Mouse (Mus musculus) intestine, embryonic 16.5 days (tissue): ENCODE results near the gene Pax3. TPM values are rescaled to one million over a fixed set of nuclear protein-coding genes. Genes with fewer than 3 reads are reported as not detected.

Source experiments
- ATAC-seq: fragments of 200-750 bp; cut with Nextera tagmentation; 2 replicates; pipeline ENCODE4 v1.8.0; 2017; ENCODE audit warnings: moderate TSS enrichment, moderate library complexity
- H3K27ac ChIP-seq: fragments of 300-500 bp; sonication (generic); 2 replicates; pipeline ENCODE4 v1.5.1; 2014; ENCODE audit warnings: mild to moderate bottlenecking, low read length
- H3K27me3 ChIP-seq: fragments of 300-500 bp; sonication (generic); replicated peaks from 2 replicates; pipeline ENCODE4 v1.6.1; 2014; ENCODE audit warnings: low read length, control low read depth, mixed read lengths; ENCODE audit not compliant: control insufficient read depth, insufficient read depth
- H3K36me3 ChIP-seq: fragments of 300-500 bp; sonication (generic); 2 replicates; pipeline ENCODE4 v1.6.1; 2014; ENCODE audit warnings: low read length, control low read depth; ENCODE audit not compliant: control insufficient read depth, insufficient read depth
- H3K4me1 ChIP-seq: fragments of 300-500 bp; sonication (generic); 2 replicates; pipeline ENCODE4 v1.6.1; 2014; ENCODE audit warnings: low read length, control low read depth, mixed read lengths; ENCODE audit not compliant: control insufficient read depth, insufficient read depth
- H3K4me2 ChIP-seq: fragments of 300-500 bp; sonication (generic); 2 replicates; pipeline ENCODE4 v1.6.1; 2014; ENCODE audit warnings: low read depth, low read length, control low read depth
- H3K4me3 ChIP-seq: fragments of 300-500 bp; sonication (generic); 2 replicates; pipeline ENCODE4 v1.5.1; 2014; ENCODE audit warnings: mild to moderate bottlenecking, low read length
- H3K9ac ChIP-seq: fragments of 300-500 bp; sonication (generic); 2 replicates; pipeline ENCODE4 v1.6.1; 2014; ENCODE audit warnings: low read depth, low read length
- H3K9me3 ChIP-seq: fragments of 300-500 bp; sonication (generic); 2 replicates; pipeline ENCODE4 v1.6.1; 2016; ENCODE audit warnings: low read length, control low read depth; ENCODE audit not compliant: control insufficient read depth
- WGBS: fragments of 180-500 bp; shearing (Covaris S2); extraction: QIAGEN DNeasy Blood & Tissue Kit; methylation state at CpG from one replicate; pipeline ENCODE4 v1.1.7; 2014; 5-methylcytosine and 5-hydroxymethylcytosine counted together
- polyA plus RNA-seq: library from polyadenylated mRNA; unstranded; fragments of >200 nt; fragmentation: Nextera tagmentation; extraction: Ambion mirVana; gene quantifications from 2 replicates; pipeline ENCODE4 v1.2.1, GENCODE M21; 2015

The Pax3 gene
- polyA plus RNA-seq, 1 experiment from 2014 or later, result not detected

- ATAC-seq, result no peak
- H3K27me3 ChIP-seq, result peaks cover 12% of the 10 kb centered on the region
- no peaks in the 10 kb centered on the region for H3K9me3 ChIP-seq
- no peak overlapping the region for H3K9ac ChIP-seq
- no peaks in the 10 kb centered on the region for H3K4me1 ChIP-seq
- H3K4me3 ChIP-seq, result no peak overlapping the region
- 17% methylated on average over 6 of the region's 6 CpGs for WGBS
- H3K36me3 ChIP-seq, result no peaks in the 10 kb centered on the region
- no peak overlapping the region for H3K4me2 ChIP-seq
- H3K27ac ChIP-seq, result no peak overlapping the region
These were observed 39.0 kb downstream of the Pax3 start for GRCm38 (mm10) chr1:78157930-78158329.

- Histone ChIP-seq H3K27me3 (peaks cover 19% of the 10 kb centered on the region), H3K36me3 (no peaks in the 10 kb centered on the region), H3K4me3 (no peak overlapping the region), H3K9me3 (no peaks in the 10 kb centered on the region), H3K4me1 (no peaks in the 10 kb centered on the region), H3K4me2 (no peak overlapping the region), H3K27ac (no peak overlapping the region), H3K9ac (no peak overlapping the region)
- no peak for ATAC-seq
- 76% methylated on average over 4 of the region's 4 CpGs for WGBS
These were observed 41.1 kb downstream of the Pax3 start for GRCm38 (mm10) chr1:78155796-78156195.

GRCm38 (mm10) chr1:78148011-78148623 lies 48.8 kb downstream of the Pax3 start:
- 66% methylated on average over 2 of the region's 2 CpGs for WGBS
- Histone ChIP-seq H3K4me2 (no peak overlapping the region), H3K4me3 (no peak overlapping the region), H3K4me1 (no peaks in the 10 kb centered on the region), H3K9ac (no peak overlapping the region), H3K27me3 (peaks cover 42% of the 10 kb centered on the region), H3K9me3 (no peaks in the 10 kb centered on the region), H3K36me3 (no peaks in the 10 kb centered on the region), H3K27ac (no peak overlapping the region)
- ATAC-seq, result no peak

- no peaks in the 10 kb centered on the region for H3K36me3 ChIP-seq
- peaks cover 58% of the 10 kb centered on the region for H3K27me3 ChIP-seq
- H3K4me2 ChIP-seq, result no peak overlapping the region
- no peak overlapping the region for H3K4me3 ChIP-seq
- WGBS, result 38% methylated on average over 6 of the region's 6 CpGs
- H3K9me3 ChIP-seq, result no peaks in the 10 kb centered on the region
- H3K9ac ChIP-seq, result no peak overlapping the region
- H3K27ac ChIP-seq, result no peak overlapping the region
- ATAC-seq, result no peak
- no peaks in the 10 kb centered on the region for H3K4me1 ChIP-seq
These were observed 53.5 kb downstream of the Pax3 start for GRCm38 (mm10) chr1:78143403-78143802.

GRCm38 (mm10) chr1:78142912-78143311 lies 54.0 kb downstream of the Pax3 start:
- no peak overlapping the region for H3K4me2 ChIP-seq
- WGBS, result 68% methylated on average over 6 of the region's 6 CpGs
- H3K27ac ChIP-seq, result no peak overlapping the region
- H3K27me3 ChIP-seq, result peaks cover 58% of the 10 kb centered on the region
- no peak overlapping the region for H3K4me3 ChIP-seq
- H3K4me1 ChIP-seq, result no peaks in the 10 kb centered on the region
- ATAC-seq, result no peak
- H3K36me3 ChIP-seq, result no peaks in the 10 kb centered on the region
- no peak overlapping the region for H3K9ac ChIP-seq
- H3K9me3 ChIP-seq, result no peaks in the 10 kb centered on the region

GRCm38 (mm10) chr1:78141741-78142501 lies 55.0 kb downstream of the Pax3 start:
- Histone ChIP-seq H3K27me3 (peaks cover 62% of the 10 kb centered on the region), H3K27ac (no peak overlapping the region), H3K4me1 (no peaks in the 10 kb centered on the region), H3K4me3 (no peak overlapping the region), H3K9me3 (no peaks in the 10 kb centered on the region), H3K9ac (no peak overlapping the region), H3K4me2 (no peak overlapping the region), H3K36me3 (no peaks in the 10 kb centered on the region)
- no peak for ATAC-seq
- 23% methylated on average over 9 of the region's 9 CpGs for WGBS

GRCm38 (mm10) chr1:78141314-78141713 lies 55.6 kb downstream of the Pax3 start:
- 11% methylated on average over 7 of the region's 7 CpGs for WGBS
- no peaks in the 10 kb centered on the region for H3K36me3 ChIP-seq
- no peak overlapping the region for H3K4me3 ChIP-seq
- no peaks in the 10 kb centered on the region for H3K4me1 ChIP-seq
- H3K4me2 ChIP-seq, result no peak overlapping the region
- H3K9ac ChIP-seq, result no peak overlapping the region
- no peak overlapping the region for H3K27ac ChIP-seq
- no peaks in the 10 kb centered on the region for H3K9me3 ChIP-seq
- no peak for ATAC-seq
- H3K27me3 ChIP-seq, result peaks cover 56% of the 10 kb centered on the region

GRCm38 (mm10) chr1:78140505-78141303 lies 56.2 kb downstream of the Pax3 start:
- ATAC-seq, result peak; percentile 58
- 4% methylated on average over 14 of the region's 14 CpGs for WGBS
- no peak overlapping the region for H3K4me2 ChIP-seq
- H3K9me3 ChIP-seq, result no peaks in the 10 kb centered on the region
- no peak overlapping the region for H3K27ac ChIP-seq
- no peak overlapping the region for H3K9ac ChIP-seq
- H3K4me3 ChIP-seq, result no peak overlapping the region
- H3K27me3 ChIP-seq, result peaks cover 53% of the 10 kb centered on the region
- H3K4me1 ChIP-seq, result no peaks in the 10 kb centered on the region
- H3K36me3 ChIP-seq, result no peaks in the 10 kb centered on the region

GRCm38 (mm10) chr1:78139287-78139686 lies 57.6 kb downstream of the Pax3 start:
- Histone ChIP-seq H3K27me3 (peaks cover 42% of the 10 kb centered on the region), H3K36me3 (no peaks in the 10 kb centered on the region), H3K4me2 (no peak overlapping the region), H3K4me1 (no peaks in the 10 kb centered on the region), H3K27ac (no peak overlapping the region), H3K9me3 (no peaks in the 10 kb centered on the region), H3K9ac (no peak overlapping the region), H3K4me3 (no peak overlapping the region)
- ATAC-seq, result no peak
- 4% methylated on average over 11 of the region's 11 CpGs for WGBS
